Mouse (Mus musculus): Measurements from ENCODE around the gene Kit.

DNA sequence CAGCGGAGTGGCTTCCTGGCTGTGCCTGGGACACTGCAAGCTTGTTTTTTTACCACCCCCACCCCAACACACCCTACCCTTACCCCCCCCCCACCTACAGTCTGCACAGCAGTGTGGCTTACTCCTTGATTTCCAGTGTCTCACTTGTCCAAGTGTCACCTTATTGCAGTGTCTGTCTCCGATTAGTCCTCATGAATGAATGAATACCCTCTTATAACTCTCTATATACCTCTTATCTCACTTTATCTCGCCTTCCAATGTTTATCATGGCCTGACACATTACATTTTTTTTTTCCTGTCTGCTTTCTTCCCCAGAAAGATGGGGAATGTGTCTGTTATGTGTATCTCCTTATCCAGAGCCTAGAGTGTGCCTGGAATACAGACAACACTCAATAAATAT is 38.6 kb upstream of the Kit start:
- TF ChIP-seq USF1 (IDR thresholded peaks at IDR 0.05; ENCODE audit: low read depth): no peak
- TF ChIP-seq MAX (IDR thresholded peaks at IDR 0.05; ENCODE audit: low read depth): no peak
- TF ChIP-seq TCF3 (IDR thresholded peaks at IDR 0.05; ENCODE audit: insufficient read length, low read depth): no peak
- TF ChIP-seq POLR2A (IDR thresholded peaks at IDR 0.05; ENCODE audit: insufficient read length, low read depth): no peak
- TF ChIP-seq POLR2AphosphoS2 (IDR thresholded peaks at IDR 0.05; ENCODE audit: insufficient read length, low read depth): no peak
- TF ChIP-seq MYOG (IDR thresholded peaks at IDR 0.05; ENCODE audit: control insufficient read depth in 1 of 3, insufficient read depth in 1 of 3, insufficient read length in 2 of 3, low read depth in 2 of 3): no peak
- TF ChIP-seq TCF12 (IDR thresholded peaks at IDR 0.05; ENCODE audit: insufficient read depth, poor library complexity, severe bottlenecking): no peak
- no peak for TF ChIP-seq E2F4 (IDR thresholded peaks at IDR 0.05; ENCODE audit: insufficient read depth)
- no peak for TF ChIP-seq REST (IDR thresholded peaks at IDR 0.05; ENCODE audit: insufficient read depth, insufficient read length)
- TF ChIP-seq MYOD1 (IDR thresholded peaks at IDR 0.05; ENCODE audit: control insufficient read depth in 1 of 3, insufficient read length in 2 of 3, low read depth in 2 of 3): no peak
- no peak for TF ChIP-seq CEBPB (IDR thresholded peaks at IDR 0.05; ENCODE audit: insufficient read depth, poor library complexity, severe bottlenecking)
- no peak for TF ChIP-seq SRF (IDR thresholded peaks at IDR 0.05; ENCODE audit: control insufficient read depth, insufficient read length, low read depth)

All from myocyte (in vitro differentiated cells).